Mouse (Mus musculus): ENCODE data around the gene E130114P18Rik.

The E130114P18Rik gene

GRCm38 (mm10) chr4:97686020-97686419 lies 91.9 kb downstream of the E130114P18Rik start:
- in situ Hi-C loops (cut with MboI; ENCODE audit: low pct_unique_long_range_greater_than_20kb in 1 of 2, low sequenced_read_pairs in 2 of 2, unreplicated experiment in 1 of 2), result no loop called here

- in situ Hi-C loops (cut with MboI; ENCODE audit: low pct_unique_long_range_greater_than_20kb in 1 of 2, low sequenced_read_pairs in 2 of 2, unreplicated experiment in 1 of 2), result no loop called here
Observed at GRCm38 (mm10) chr4:97676579-97676937, 101.3 kb downstream of the E130114P18Rik start.

DNA sequence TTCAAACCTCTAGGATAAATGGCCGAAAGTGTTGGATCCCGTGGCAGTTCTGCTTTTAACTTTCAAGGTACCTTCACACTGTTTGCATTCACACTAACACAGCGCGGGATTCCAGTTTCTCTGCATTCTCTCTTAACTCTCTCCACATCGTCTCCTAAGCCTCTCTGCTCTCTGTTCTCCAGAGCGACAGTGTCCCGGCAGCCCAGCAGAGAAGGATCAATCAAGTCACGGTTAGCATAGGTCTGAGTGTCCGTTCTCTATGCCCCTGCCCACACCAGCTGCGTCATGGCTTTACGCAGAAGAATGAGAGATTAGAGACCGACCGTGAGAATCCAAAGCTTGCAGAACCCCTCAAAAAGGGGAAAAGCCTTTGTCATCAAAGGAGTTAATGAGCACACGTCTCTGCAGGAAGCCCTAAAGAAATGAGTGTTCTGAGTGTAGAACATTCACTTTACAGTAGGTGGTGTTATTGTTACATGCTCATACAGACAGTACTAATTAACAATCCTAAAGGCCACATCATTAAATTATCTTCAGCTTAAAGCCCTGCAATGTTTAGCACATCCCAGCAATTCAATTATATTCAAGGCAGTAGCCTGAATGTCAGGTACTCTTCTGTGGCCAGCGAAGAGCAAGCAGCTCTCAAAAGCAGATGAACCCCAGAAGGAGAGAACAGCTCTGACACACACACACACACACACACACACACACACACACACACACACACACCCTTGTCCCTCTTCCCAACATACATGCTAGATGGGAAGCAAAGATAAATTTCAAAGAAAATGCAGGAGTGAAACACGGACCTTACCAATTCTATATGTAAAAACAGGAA lies 101.9 kb downstream of the E130114P18Rik start:
- in situ Hi-C loops (cut with MboI; ENCODE audit: low pct_unique_long_range_greater_than_20kb in 1 of 2, low sequenced_read_pairs in 2 of 2, unreplicated experiment in 1 of 2), result no loop called here

DNA sequence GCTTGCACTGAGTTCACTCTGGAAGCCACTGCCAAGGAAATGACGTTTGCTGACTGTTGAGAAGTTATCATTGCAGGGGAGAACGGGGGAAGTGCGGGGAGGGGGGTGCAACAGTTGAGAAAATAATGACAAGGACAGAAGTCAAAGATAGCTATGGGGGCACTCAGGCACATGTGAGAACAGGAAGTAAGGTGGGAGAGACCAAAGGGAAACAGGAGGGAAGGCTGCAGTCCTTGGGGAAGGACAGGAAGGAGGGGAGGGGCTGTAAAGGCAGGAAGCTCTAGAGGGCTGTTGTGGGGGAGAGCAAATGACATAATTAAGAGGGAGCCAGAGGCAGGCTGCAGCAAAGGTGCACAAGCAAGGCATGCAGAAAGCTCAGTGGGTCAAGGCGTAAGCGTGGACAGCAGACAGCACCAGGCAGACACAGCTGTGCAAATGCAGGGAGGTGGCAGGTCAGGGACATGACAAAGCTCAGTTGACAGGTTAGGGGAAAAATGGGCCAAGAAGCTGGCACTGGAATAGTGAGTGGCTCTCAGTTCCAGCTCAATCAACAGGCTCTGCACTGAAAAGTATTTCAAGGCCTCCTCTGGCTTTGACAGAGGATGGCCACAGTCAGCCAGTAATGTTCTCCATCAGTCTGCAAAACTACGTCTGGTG lies 103.9 kb downstream of the E130114P18Rik start:
- in situ Hi-C loops (cut with MboI; ENCODE audit: low pct_unique_long_range_greater_than_20kb in 1 of 2, low sequenced_read_pairs in 2 of 2, unreplicated experiment in 1 of 2), result no loop called here

GRCm38 (mm10) chr4:97672501-97672900 lies 105.4 kb downstream of the E130114P18Rik start:
- in situ Hi-C loops (cut with MboI; ENCODE audit: low pct_unique_long_range_greater_than_20kb in 1 of 2, low sequenced_read_pairs in 2 of 2, unreplicated experiment in 1 of 2), result no loop called here

- in situ Hi-C loops (cut with MboI; ENCODE audit: low pct_unique_long_range_greater_than_20kb in 1 of 2, low sequenced_read_pairs in 2 of 2, unreplicated experiment in 1 of 2), result no loop called here
Observed at GRCm38 (mm10) chr4:97671911-97672310, 106.0 kb downstream of the E130114P18Rik start.

GRCm38 (mm10) chr4:97670418-97670817 lies 107.5 kb downstream of the E130114P18Rik start:
- in situ Hi-C loops (cut with MboI; ENCODE audit: low pct_unique_long_range_greater_than_20kb in 1 of 2, low sequenced_read_pairs in 2 of 2, unreplicated experiment in 1 of 2), result no loop called here

GRCm38 (mm10) chr4:97669808-97670207 lies 108.1 kb downstream of the E130114P18Rik start:
- in situ Hi-C loops (cut with MboI; ENCODE audit: low pct_unique_long_range_greater_than_20kb in 1 of 2, low sequenced_read_pairs in 2 of 2, unreplicated experiment in 1 of 2), result no loop called here

DNA sequence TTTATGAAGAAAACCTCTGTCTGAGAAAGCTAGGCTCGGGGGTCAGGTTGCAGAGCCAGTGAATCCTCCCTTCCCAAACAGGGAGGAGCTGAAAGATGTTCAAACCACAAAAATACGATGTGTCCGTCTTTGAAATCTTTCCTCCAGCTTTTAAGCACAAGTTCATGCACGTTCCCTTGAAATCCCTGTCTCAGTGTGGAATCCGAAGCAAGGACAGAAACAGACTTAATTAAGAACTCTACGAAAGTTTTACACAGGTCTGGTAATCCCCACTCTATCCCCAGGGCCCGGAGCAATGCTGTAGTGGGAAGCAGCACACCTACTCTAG lies 112.5 kb downstream of the E130114P18Rik start:
- in situ Hi-C loops (cut with MboI; ENCODE audit: low pct_unique_long_range_greater_than_20kb in 1 of 2, low sequenced_read_pairs in 2 of 2, unreplicated experiment in 1 of 2), result no loop called here

GRCm38 (mm10) chr4:97664738-97665427 lies 113.0 kb downstream of the E130114P18Rik start:
- in situ Hi-C loops (cut with MboI; ENCODE audit: low pct_unique_long_range_greater_than_20kb in 1 of 2, low sequenced_read_pairs in 2 of 2, unreplicated experiment in 1 of 2), result no loop called here

DNA sequence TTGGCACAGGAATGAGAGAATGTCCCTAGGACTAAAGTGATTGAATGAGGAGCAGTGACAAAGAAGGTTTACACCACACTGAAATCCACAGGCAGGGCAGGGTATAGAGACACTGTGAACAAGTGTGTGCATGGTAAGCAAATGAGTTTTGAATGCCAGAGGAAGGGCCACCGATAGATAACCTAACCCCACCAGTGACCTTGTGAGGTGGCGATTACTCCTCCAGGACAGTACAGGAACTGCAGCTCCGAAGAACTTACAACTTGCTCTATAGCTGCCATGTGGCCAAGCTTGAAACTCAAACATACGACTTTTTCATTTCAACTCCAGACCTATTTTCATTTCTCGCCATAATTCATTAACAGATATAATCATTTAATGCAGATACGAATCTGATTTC lies 114.0 kb downstream of the E130114P18Rik start:
- in situ Hi-C loops (cut with MboI; ENCODE audit: low pct_unique_long_range_greater_than_20kb in 1 of 2, low sequenced_read_pairs in 2 of 2, unreplicated experiment in 1 of 2), result no loop called here

DNA sequence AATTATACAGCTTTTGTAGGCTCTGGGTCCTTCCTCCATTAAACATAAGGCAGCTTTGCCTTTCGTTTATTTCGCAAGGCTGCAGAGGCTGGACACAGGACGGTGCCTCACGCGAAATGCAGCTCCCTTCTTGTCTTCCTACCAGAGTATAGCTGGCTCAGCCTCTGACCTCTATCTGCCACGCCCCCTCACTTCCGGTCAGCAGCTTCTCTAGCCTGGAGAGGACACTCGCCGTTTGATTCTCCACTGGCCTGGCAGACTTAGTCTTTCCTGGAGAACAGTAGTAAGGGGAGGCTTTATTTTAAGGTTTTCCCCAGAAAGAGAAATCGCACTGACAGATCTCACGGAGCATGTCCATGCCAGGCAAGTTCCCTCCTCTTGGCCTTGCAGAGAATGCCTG lies 115.0 kb downstream of the E130114P18Rik start:
- in situ Hi-C loops (cut with MboI; ENCODE audit: low pct_unique_long_range_greater_than_20kb in 1 of 2, low sequenced_read_pairs in 2 of 2, unreplicated experiment in 1 of 2), result no loop called here

GRCm38 (mm10) chr4:97661611-97662273 lies 116.1 kb downstream of the E130114P18Rik start:
- in situ Hi-C loops (cut with MboI; ENCODE audit: low pct_unique_long_range_greater_than_20kb in 1 of 2, low sequenced_read_pairs in 2 of 2, unreplicated experiment in 1 of 2), result no loop called here

- in situ Hi-C loops (cut with MboI; ENCODE audit: low pct_unique_long_range_greater_than_20kb in 1 of 2, low sequenced_read_pairs in 2 of 2, unreplicated experiment in 1 of 2), result no loop called here
Observed at GRCm38 (mm10) chr4:97657586-97657985, 120.3 kb downstream of the E130114P18Rik start.

DNA sequence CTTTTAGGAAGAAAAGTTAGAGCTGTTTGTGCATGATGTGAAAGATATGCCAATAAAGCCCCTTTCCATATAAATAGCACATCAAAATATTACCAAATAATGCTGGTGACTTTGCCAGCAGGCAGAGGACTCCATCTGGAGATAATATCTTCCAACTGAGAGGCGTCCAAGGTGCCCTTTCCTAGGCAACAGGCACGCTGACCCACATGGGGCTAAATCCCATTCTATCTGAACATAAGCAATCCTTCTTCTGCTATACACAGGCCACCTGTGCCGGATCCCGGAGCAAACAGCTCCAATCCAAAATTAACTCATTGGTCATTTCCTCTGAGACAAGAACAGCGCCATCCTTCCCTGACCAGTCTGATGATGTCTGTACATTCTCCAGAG lies 128.3 kb downstream of the E130114P18Rik start:
- in situ Hi-C loops (cut with MboI; ENCODE audit: low pct_unique_long_range_greater_than_20kb in 1 of 2, low sequenced_read_pairs in 2 of 2, unreplicated experiment in 1 of 2), result no loop called here

DNA sequence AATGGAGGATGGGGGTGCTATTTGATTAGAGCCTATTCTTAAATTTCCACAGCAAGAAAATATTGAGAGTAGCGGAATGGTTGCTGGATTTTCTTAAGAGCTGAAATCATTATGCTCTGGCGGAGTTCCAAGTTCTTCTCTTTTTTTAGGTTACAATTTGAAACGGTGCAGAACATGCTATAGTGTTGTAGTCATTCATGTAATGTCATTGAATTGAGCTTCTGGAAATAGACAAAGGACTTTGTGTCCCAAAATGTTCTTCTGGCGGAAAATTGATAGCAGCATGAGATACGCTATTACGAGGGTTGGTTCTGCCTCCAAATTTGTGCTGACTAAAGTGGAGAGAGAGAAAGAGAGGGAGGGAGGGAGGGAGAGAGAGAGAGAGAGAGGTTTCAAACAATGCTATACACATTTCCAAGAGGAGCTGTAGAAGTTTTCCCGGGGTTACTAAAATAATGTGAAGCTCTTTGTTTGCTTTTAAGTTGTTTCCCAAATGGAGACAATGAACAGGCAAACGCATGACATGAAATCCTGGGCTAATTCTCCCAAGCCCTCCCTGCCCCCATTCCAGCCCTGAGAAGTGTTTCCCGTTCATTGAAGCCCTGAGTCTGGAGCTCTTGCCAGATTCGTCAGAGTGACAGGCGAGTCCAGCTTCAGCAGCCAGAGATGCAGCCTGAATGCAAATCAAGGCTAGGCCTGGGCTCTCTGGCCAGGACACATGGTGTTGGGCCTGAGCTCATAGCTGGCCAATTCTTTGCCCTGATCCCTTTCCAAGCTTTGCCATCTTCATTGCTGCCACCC lies 128.9 kb downstream of the E130114P18Rik start:
- in situ Hi-C loops (cut with MboI; ENCODE audit: low pct_unique_long_range_greater_than_20kb in 1 of 2, low sequenced_read_pairs in 2 of 2, unreplicated experiment in 1 of 2), result no loop called here

DNA sequence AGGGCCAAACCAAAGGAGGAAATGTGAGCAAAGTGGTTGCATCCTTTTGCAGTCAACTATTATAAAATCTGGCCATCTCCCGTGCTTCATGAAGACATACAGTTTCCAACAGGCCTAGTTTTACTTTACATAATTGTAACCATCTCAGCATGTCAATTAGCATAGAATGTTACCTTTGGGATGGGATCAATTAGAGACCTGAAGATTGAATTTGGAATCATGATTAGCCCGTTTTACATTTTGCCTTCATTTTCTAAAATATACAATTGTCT lies 129.5 kb downstream of the E130114P18Rik start:
- in situ Hi-C loops (cut with MboI; ENCODE audit: low pct_unique_long_range_greater_than_20kb in 1 of 2, low sequenced_read_pairs in 2 of 2, unreplicated experiment in 1 of 2), result no loop called here

DNA sequence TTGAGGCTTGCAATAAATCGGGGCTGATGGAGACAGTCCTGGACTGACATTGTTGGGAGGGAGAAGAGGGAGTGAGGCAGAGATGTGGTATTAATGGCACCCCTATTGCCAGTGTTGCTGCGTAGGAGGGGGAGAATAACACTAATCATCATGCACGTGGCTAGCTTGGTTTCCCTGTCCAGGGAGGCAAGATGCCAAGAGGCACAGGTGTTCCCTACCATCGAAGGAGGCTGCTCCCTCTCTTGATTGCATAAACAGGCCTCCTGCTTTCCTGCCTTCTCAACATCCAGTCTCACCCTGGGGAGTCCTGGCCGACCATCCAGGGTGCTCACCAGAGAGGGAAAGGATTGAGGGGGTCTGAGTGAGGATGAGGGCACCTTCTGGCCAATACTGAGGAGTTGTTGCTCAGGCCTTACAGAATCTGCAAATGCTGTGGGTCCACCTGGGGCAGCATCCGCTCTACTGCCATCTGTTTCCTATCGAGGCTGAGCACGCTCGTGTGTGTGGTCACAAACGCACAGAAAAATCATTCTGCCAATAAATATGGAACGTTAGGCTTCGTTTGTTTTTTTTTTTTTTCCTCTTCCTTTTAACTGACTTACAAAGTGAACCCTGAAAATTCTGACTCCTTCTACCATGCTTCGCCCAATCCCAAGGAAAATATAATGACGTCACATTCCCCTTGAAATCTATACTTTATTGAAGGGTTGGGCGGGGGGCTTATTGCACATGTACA lies 130.0 kb downstream of the E130114P18Rik start:
- in situ Hi-C loops (cut with MboI; ENCODE audit: low pct_unique_long_range_greater_than_20kb in 1 of 2, low sequenced_read_pairs in 2 of 2, unreplicated experiment in 1 of 2), result no loop called here
